Mouse (Mus musculus) 3T3-L1 (cell line): Measurements from ENCODE around the gene Tspan9.

Source experiments
- DNase-seq: peaks from one replicate; pipeline ENCODE4 v3.0.0-alpha.2; 2015; ENCODE audit warnings: low read depth, low spot score

Gene Tspan9

GRCm38 (mm10) chr6:128078508-128078907 is 64.9 kb downstream of the Tspan9 start:
- DNase-seq, result no peak

GRCm38 (mm10) chr6:128076104-128077020 is 67.0 kb downstream of the Tspan9 start:
- no peak for DNase-seq

GRCm38 (mm10) chr6:128075453-128076003 is 67.9 kb downstream of the Tspan9 start:
- DNase-seq, result no peak

GRCm38 (mm10) chr6:128070921-128071558 is 72.4 kb downstream of the Tspan9 start:
- no peak for DNase-seq

- no peak for DNase-seq
Observed at GRCm38 (mm10) chr6:128070072-128070872, 73.1 kb downstream of the Tspan9 start.

- DNase-seq, result no peak
Observed at GRCm38 (mm10) chr6:128068144-128068543, 75.2 kb downstream of the Tspan9 start.

- no peak for DNase-seq
Observed at GRCm38 (mm10) chr6:128065982-128066381, 77.4 kb downstream of the Tspan9 start.

- peak; percentile 64 for DNase-seq
Observed at GRCm38 (mm10) chr6:128063501-128063900, 79.9 kb downstream of the Tspan9 start.

GRCm38 (mm10) chr6:128062784-128063183 is 80.6 kb downstream of the Tspan9 start:
- no peak for DNase-seq

- peak; percentile 14 for DNase-seq
Observed at GRCm38 (mm10) chr6:128062216-128062615, 81.2 kb downstream of the Tspan9 start.

GRCm38 (mm10) chr6:128061342-128061741 is 82.1 kb downstream of the Tspan9 start:
- DNase-seq, result no peak

- DNase-seq, result no peak
Observed at GRCm38 (mm10) chr6:128058570-128058969, 84.8 kb downstream of the Tspan9 start.

GRCm38 (mm10) chr6:128058157-128058556 is 85.2 kb downstream of the Tspan9 start:
- DNase-seq, result no peak

GRCm38 (mm10) chr6:128053000-128053732 is 90.2 kb downstream of the Tspan9 start:
- DNase-seq, result peak; percentile 60

- no peak for DNase-seq
Observed at GRCm38 (mm10) chr6:128047671-128048070, 95.7 kb downstream of the Tspan9 start.

GRCm38 (mm10) chr6:128047239-128047638 is 96.2 kb downstream of the Tspan9 start:
- peak; percentile 12 for DNase-seq

GRCm38 (mm10) chr6:128046799-128047198 is 96.6 kb downstream of the Tspan9 start:
- DNase-seq, result peak; percentile 57

- no peak for DNase-seq
Observed at GRCm38 (mm10) chr6:128044691-128045090, 98.7 kb downstream of the Tspan9 start.

GRCm38 (mm10) chr6:128043486-128043885 is 99.9 kb downstream of the Tspan9 start:
- peak; percentile 65 for DNase-seq

- no peak for DNase-seq
Observed at GRCm38 (mm10) chr6:128041836-128042235, 101.6 kb downstream of the Tspan9 start.
